Mouse (Mus musculus) ES-Bruce4 (cell line): ENCODE results near the gene Bid.

Experiments
- CTCF ChIP-seq: IDR thresholded peaks from one replicate; pipeline ENCODE4 v1.8.1; 2011; ENCODE audit warnings: low read depth, low read length
- EP300 ChIP-seq: IDR thresholded peaks from 2 replicates; pipeline ENCODE4 v1.6.1; 2011; ENCODE audit warnings: low read depth, low read length; ENCODE audit not compliant: insufficient read depth
- POLR2A ChIP-seq: IDR thresholded peaks from one replicate; pipeline ENCODE4 v1.8.1; 2011; ENCODE audit warnings: low read length; ENCODE audit not compliant: insufficient read depth

GRCm38 (mm10) chr6:120932597-120932996 is 15.9 kb upstream of the Bid start:
- no peak for TF ChIP-seq CTCF
- TF ChIP-seq POLR2A: no peak
- TF ChIP-seq EP300: no peak
